Mouse (Mus musculus) MEL (cell line): ENCODE results near the gene Arhgef3. TPM values are rescaled to one million over a fixed set of nuclear protein-coding genes. Genes with fewer than 3 reads are reported as not detected.

Experiments used
- DNase-seq: peaks from one replicate; pipeline ENCODE4 v3.0.0; 2011; ENCODE audit warnings: low read depth, low spot score
- H3K27ac ChIP-seq: 2 replicates; pipeline ENCODE4 v1.5.1; 2012; ENCODE audit warnings: low read depth, mild to moderate bottlenecking, control low read depth, low read length, moderate library complexity; ENCODE audit not compliant: control insufficient read depth
- H3K27me3 ChIP-seq, 2 experiments: fragments of 150-350 bp in 1 of 2; sonication (generic) in 1 of 2; 2 replicates each; pipeline ENCODE4 v1.6.1; 2012; ENCODE audit warnings: low read length in 2 of 2, mild to moderate bottlenecking in 2 of 2, improper control_type of control experiment in 1 of 2, moderate library complexity in 1 of 2; ENCODE audit not compliant: insufficient read depth in 2 of 2, control insufficient read depth in 1 of 2
- H3K36me3 ChIP-seq, 2 experiments: 2 replicates each; pipeline ENCODE4 v1.6.1; 2012 to 2014; ENCODE audit warnings: low read length in 2 of 2, improper control_type of control experiment in 1 of 2, inconsistent platforms in 1 of 2, mild to moderate bottlenecking in 1 of 2; ENCODE audit not compliant: insufficient read depth in 2 of 2, control insufficient read depth in 1 of 2
- H3K4me1 ChIP-seq, 2 experiments: fragments of 150-350 bp in 1 of 2; sonication (generic) in 1 of 2; 2 replicates each; pipeline ENCODE4 v1.6.1; 2012; ENCODE audit warnings: low read length in 2 of 2, improper control_type of control experiment in 1 of 2, mild to moderate bottlenecking in 1 of 2; ENCODE audit not compliant: insufficient read depth in 2 of 2, control insufficient read depth in 1 of 2
- H3K4me3 ChIP-seq, 2 experiments: fragments of 150-350 bp in 1 of 2; sonication (generic) in 1 of 2; 2 replicates each; pipeline ENCODE4 v1.5.1; 2012; ENCODE audit warnings: low read depth in 2 of 2, low read length in 2 of 2, mild to moderate bottlenecking in 2 of 2, moderate library complexity in 2 of 2, control low read depth in 1 of 2, improper control_type of control experiment in 1 of 2; ENCODE audit not compliant: control insufficient read depth in 1 of 2, insufficient read depth in 1 of 2
- H3K79me2 ChIP-seq: 2 replicates; pipeline ENCODE4 v1.6.1; 2012; ENCODE audit warnings: mild to moderate bottlenecking, low read length, moderate library complexity; ENCODE audit not compliant: control insufficient read depth, poor library complexity, insufficient read depth
- H3K9ac ChIP-seq: 2 replicates; pipeline ENCODE4 v1.6.1; 2012; ENCODE audit warnings: low read depth, mild to moderate bottlenecking, control low read depth, low read length, moderate library complexity; ENCODE audit not compliant: control insufficient read depth, poor library complexity, severe bottlenecking
- H3K9me3 ChIP-seq: fragments of 150-350 bp; sonication (generic); replicated peaks from 2 replicates; pipeline ENCODE4 v1.6.1; 2012; ENCODE audit warnings: mild to moderate bottlenecking, low read length, improper control_type of control experiment, moderate library complexity; ENCODE audit not compliant: insufficient read depth
- CHD1 ChIP-seq: IDR thresholded peaks from 2 replicates; pipeline ENCODE4 v1.6.1; 2012; ENCODE audit warnings: low read depth, mild to moderate bottlenecking, inconsistent platforms, low read length, improper control_type of control experiment
- CHD2 ChIP-seq: IDR thresholded peaks from 2 replicates; pipeline ENCODE4 v1.6.1; 2011; ENCODE audit warnings: low read length, improper control_type of control experiment
- CTCF ChIP-seq, 3 experiments: IDR thresholded peaks in 2 of 3; conservative IDR thresholded peaks in 1 of 3; 2 replicates each; pipeline ENCODE4 v1.5.1; 2011 to 2012; ENCODE audit warnings: low read length in 3 of 3, low read depth in 2 of 3, mild to moderate bottlenecking in 2 of 3, improper control_type of control experiment in 1 of 3, inconsistent platforms in 1 of 3, mixed read lengths in 1 of 3, moderate library complexity in 1 of 3; ENCODE audit not compliant: control insufficient read depth in 1 of 3, insufficient read depth in 1 of 3, poor library complexity in 1 of 3, severe bottlenecking in 1 of 3
- E2F4 ChIP-seq: IDR thresholded peaks from 2 replicates; pipeline ENCODE4 v1.6.1; 2011; ENCODE audit warnings: low read depth, low read length, improper control_type of control experiment, borderline replicate concordance
- ELF1 ChIP-seq: IDR thresholded peaks from 2 replicates; pipeline ENCODE4 v1.6.1; 2014; ENCODE audit warnings: low read depth, mild to moderate bottlenecking, inconsistent platforms, low read length, improper control_type of control experiment, moderate library complexity
- GABPA ChIP-seq: IDR thresholded peaks from 2 replicates; pipeline ENCODE4 v1.6.1; 2012; ENCODE audit warnings: low read depth, mild to moderate bottlenecking, inconsistent platforms, low read length, improper control_type of control experiment, moderate library complexity
- HCFC1 ChIP-seq: IDR thresholded peaks from 2 replicates; pipeline ENCODE4 v1.6.1; 2012; ENCODE audit warnings: low read depth, mild to moderate bottlenecking, inconsistent platforms, low read length, improper control_type of control experiment, moderate library complexity
- JUND ChIP-seq: IDR thresholded peaks from 2 replicates; pipeline ENCODE4 v1.6.1; 2011; ENCODE audit warnings: low read depth, mild to moderate bottlenecking, improper control_type of control experiment, low read length
- MAX ChIP-seq: IDR thresholded peaks from 2 replicates; pipeline ENCODE4 v1.6.1; 2011; ENCODE audit warnings: low read length, improper control_type of control experiment
- MXI1 ChIP-seq: IDR thresholded peaks from 2 replicates; pipeline ENCODE4 v1.6.1; 2011; ENCODE audit warnings: mild to moderate bottlenecking, low read depth, low read length, improper control_type of control experiment
- MYC ChIP-seq: IDR thresholded peaks from 2 replicates; pipeline ENCODE4 v1.6.1; 2011; ENCODE audit warnings: low read depth, mild to moderate bottlenecking, low read length, improper control_type of control experiment, moderate library complexity
- POLR2A ChIP-seq, 2 experiments: IDR thresholded peaks; 2 replicates each; pipeline ENCODE4 v1.6.1; 2011 to 2012; ENCODE audit warnings: low read length in 2 of 2, mild to moderate bottlenecking in 2 of 2, control low read depth in 1 of 2, improper control_type of control experiment in 1 of 2, low read depth in 1 of 2, moderate library complexity in 1 of 2; ENCODE audit not compliant: control insufficient read depth in 1 of 2, insufficient read depth in 1 of 2, poor library complexity in 1 of 2
- POLR2AphosphoS2 ChIP-seq: IDR thresholded peaks from 2 replicates; pipeline ENCODE4 v1.6.1; 2011; ENCODE audit warnings: low read length, improper control_type of control experiment
- POLR2AphosphoS5 ChIP-seq: IDR thresholded peaks from 2 replicates; pipeline ENCODE4 v1.6.1; 2012; ENCODE audit warnings: low read depth, borderline replicate concordance, mild to moderate bottlenecking, inconsistent platforms, low read length, moderate library complexity, mixed read lengths
- RAD21 ChIP-seq: IDR thresholded peaks from 2 replicates; pipeline ENCODE4 v1.6.1; 2011; ENCODE audit warnings: mild to moderate bottlenecking, low read depth, low read length, improper control_type of control experiment
- RCOR1 ChIP-seq: IDR thresholded peaks from 2 replicates; pipeline ENCODE4 v1.6.1; 2012; ENCODE audit warnings: low read depth, mild to moderate bottlenecking, inconsistent platforms, low read length, improper control_type of control experiment
- SMC3 ChIP-seq: IDR thresholded peaks from 2 replicates; pipeline ENCODE4 v1.6.1; 2011; ENCODE audit warnings: low read depth, low read length, improper control_type of control experiment
- TBP ChIP-seq: IDR thresholded peaks from 2 replicates; pipeline ENCODE4 v1.8.0; 2011; ENCODE audit warnings: low read depth, low read length, improper control_type of control experiment
- TCF12 ChIP-seq: IDR thresholded peaks from 2 replicates; pipeline ENCODE4 v1.6.1; 2014; ENCODE audit warnings: low read depth, mild to moderate bottlenecking, inconsistent platforms, low read length, improper control_type of control experiment, moderate library complexity
- UBTF ChIP-seq: IDR thresholded peaks from 2 replicates; pipeline ENCODE4 v1.6.1; 2012; ENCODE audit warnings: low read depth, mild to moderate bottlenecking, inconsistent platforms, low read length, improper control_type of control experiment, moderate library complexity, borderline replicate concordance; ENCODE audit not compliant: insufficient read depth
- USF1 ChIP-seq: IDR thresholded peaks from 2 replicates; pipeline ENCODE4 v1.6.1; 2014; ENCODE audit warnings: low read depth, mild to moderate bottlenecking, inconsistent platforms, low read length, improper control_type of control experiment, moderate library complexity
- ZC3H11A ChIP-seq: IDR thresholded peaks from 2 replicates; pipeline ENCODE4 v1.6.1; 2012; ENCODE audit warnings: low read depth, mild to moderate bottlenecking, inconsistent platforms, low read length, improper control_type of control experiment
- ZNF384 ChIP-seq: IDR thresholded peaks from 2 replicates; pipeline ENCODE4 v1.6.1; 2012; ENCODE audit warnings: low read depth, mild to moderate bottlenecking, inconsistent platforms, low read length, improper control_type of control experiment
- polyA plus RNA-seq, 2 experiments: library from polyadenylated mRNA; stranded (reverse) in 1 of 2; unstranded in 1 of 2; fragments of >175 nt in 1 of 2; fragments of >200 nt in 1 of 2; gene quantifications; 2 replicates each; pipeline versions ENCODE4 v1.2.1 to v1.2.4; 2012; ENCODE audit warnings: low replicate concordance in 2 of 2, low read depth in 1 of 2; ENCODE audit not compliant: insufficient read length in 2 of 2, insufficient read depth in 1 of 2, missing spikeins in 1 of 2
- total RNA-seq: library from RNA; depleted of rRNA; stranded (reverse); fragments of 300-350 nt; gene quantifications from 2 replicates; pipeline ENCODE4 v1.2.3, GENCODE M21; 2012

Arhgef3 gene
- total and polyA plus RNA-seq, 3 experiments, result 2.1 to 2.7 TPM; not detected in 1

GRCm38 (mm10) chr14:27378669-27379068 is 264.0 kb downstream of the Arhgef3 start:
- Histone ChIP-seq H3K27me3 (no peaks in the 10 kb centered on the region), H3K79me2 (no peaks in the 10 kb centered on the region), H3K36me3 (no peaks in the 10 kb centered on the region), H3K9ac (no peak overlapping the region), H3K4me1 (no peaks in the 10 kb centered on the region), H3K4me3 (no peak overlapping the region), H3K27ac (no peak overlapping the region), H3K9me3 (no peaks in the 10 kb centered on the region)
- TF ChIP-seq CHD1, result no peak
- TF ChIP-seq ELF1, result no peak
- no peak for TF ChIP-seq TBP
- TF ChIP-seq MYC, result no peak
- no peak for TF ChIP-seq POLR2AphosphoS5
- TF ChIP-seq CHD2, result no peak
- no peak for TF ChIP-seq RAD21
- TF ChIP-seq ZNF384, result no peak
- no peak for DNase-seq

GRCm38 (mm10) chr14:27379404-27379803 is 264.7 kb downstream of the Arhgef3 start:
- no peaks in the 10 kb centered on the region for H3K4me1 ChIP-seq
- no peaks in the 10 kb centered on the region for H3K9me3 ChIP-seq
- no peaks in the 10 kb centered on the region for H3K36me3 ChIP-seq
- no peak overlapping the region for H3K9ac ChIP-seq
- no peaks in the 10 kb centered on the region for H3K79me2 ChIP-seq
- TF ChIP-seq E2F4 (no peak), GABPA (no peak), TBP (no peak), USF1 (no peak), POLR2A (IDR thresholded peaks at IDR 0.05; ENCODE audit: control insufficient read depth in 1 of 2, insufficient read depth in 1 of 2, low read depth in 1 of 2, low read length in 2 of 2, poor library complexity in 1 of 2) (no peak), ELF1 (no peak), UBTF (no peak), MAX (no peak), CTCF (IDR thresholded peaks at IDR 0.05 in 2 of 3, conservative IDR thresholded peaks at IDR 0.05 in 1 of 3; ENCODE audit: control insufficient read depth in 1 of 3, insufficient read depth in 1 of 3, low read depth in 2 of 3, low read length in 3 of 3, poor library complexity in 1 of 3, severe bottlenecking in 1 of 3) (no peak), POLR2AphosphoS2 (no peak), TCF12 (no peak), RAD21 (no peak), ZC3H11A (no peak), JUND (no peak), RCOR1 (no peak), MXI1 (no peak), HCFC1 (no peak), CHD1 (no peak), ZNF384 (no peak), SMC3 (no peak)
- no peak overlapping the region for H3K27ac ChIP-seq
- H3K27me3 ChIP-seq, result no peaks in the 10 kb centered on the region
- no peak overlapping the region for H3K4me3 ChIP-seq
- no peak for DNase-seq
